Mouse (Mus musculus): Measurements from ENCODE around the gene Gm35549.
"Not testable (repeated sequence)": the region's sequence is repeated elsewhere in the genome, so short reads cannot be mapped to it uniquely, and the experiment has no call there.

Gm35549 gene

GRCm38 (mm10) chr9:122843760-122844159, at the start of gene Gm35549:
Gene Gm35549 (minus strand): TSS chr9:122844035.
- DNase-seq, result no peak

- peak; percentile 66 for DNase-seq
These were observed 42.7 kb upstream of the Gm35549 start for GRCm38 (mm10) chr9:122886372-122887179.

DNA sequence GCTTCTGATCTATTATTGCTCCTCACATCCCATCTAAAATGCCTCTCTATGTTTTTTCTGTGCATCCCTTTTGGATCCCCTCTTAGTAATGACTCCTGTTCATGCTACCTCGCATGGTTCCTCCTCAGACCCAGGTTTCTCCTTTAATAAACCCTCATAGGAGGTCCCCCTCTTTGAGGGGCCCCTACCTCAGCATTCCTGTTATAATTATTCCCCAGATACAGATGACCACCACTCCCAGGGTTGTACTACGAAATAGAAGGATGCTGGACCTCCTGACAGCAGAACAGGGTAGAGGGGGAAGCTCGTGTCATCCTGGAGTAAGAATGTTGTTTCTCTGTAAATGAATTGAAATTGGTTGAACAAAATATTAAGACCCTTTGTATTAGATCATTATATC, 41.5 kb upstream of the Gm35549 start, which contains the start of gene Zkscan7:
TSS of gene Zkscan7 (plus strand) at position 301 of the 400 bp plus-strand sequence.
- no peak for DNase-seq

DNA sequence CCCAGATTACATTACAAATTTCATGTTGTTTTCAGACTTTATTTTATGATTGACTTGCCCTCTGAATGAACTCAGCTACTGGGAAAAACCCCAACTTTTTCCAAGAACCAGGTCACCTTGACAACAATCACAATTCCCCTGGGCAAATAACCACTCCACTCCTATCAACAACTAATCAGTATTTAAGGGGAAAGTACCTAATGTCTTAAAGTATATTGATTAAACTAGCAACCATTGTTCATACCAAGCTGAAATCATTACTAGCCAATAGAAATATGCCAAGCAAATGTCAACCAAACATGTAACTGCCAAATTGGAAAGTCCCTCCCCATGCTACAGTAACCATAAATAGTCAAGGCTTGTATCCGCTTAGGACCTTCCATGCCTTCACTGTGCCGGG, 31.3 kb upstream of the Gm35549 start:
- DNase-seq, result no peak

DNA sequence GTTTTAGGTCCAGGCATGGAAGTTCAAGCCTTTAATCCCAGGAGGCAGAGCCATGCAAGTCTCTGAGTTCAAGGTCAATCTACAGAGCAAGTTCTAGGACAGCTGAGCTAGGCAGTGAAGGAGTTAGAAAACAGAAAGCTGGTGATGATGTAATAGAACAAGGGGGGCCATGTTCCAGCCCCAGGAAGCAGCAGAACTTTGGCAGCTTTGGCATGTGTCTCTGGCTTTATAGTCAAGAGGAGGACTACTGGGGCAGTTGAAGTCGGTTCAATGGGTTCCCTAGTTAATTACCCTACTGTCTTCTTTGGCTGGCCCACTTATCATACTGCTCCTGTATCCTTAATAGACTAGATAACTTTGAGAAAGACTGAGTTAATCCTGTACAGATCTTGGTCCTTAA, 30.8 kb upstream of the Gm35549 start:
- DNase-seq, result no peak

- DNase-seq, result no peak
These were observed 28.8 kb upstream of the Gm35549 start for GRCm38 (mm10) chr9:122872595-122872994.

DNA sequence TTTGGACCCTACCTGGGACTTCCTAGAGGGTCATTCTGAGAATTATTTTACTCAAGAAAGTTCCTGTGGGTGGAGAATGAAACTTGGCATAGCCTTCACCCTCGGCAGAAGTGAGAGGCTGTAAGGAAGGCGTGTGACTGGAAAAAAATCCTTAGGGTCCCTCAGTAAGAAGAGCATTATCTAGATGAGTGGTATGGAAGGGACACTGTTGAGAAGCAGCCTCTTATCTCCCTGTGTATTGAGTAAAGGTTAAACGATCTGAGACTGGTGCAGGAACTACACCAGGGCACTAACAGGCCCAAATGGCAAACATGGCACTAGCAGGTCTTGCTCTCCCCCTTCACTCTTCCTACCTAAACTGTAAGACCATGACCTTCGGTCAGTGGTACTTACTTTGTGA, 22.4 kb upstream of the Gm35549 start:
- DNase-seq, result no peak

- DNase-seq, result peak; percentile 73
These were observed 21.9 kb upstream of the Gm35549 start, which contains the start of gene Zfp445 for GRCm38 (mm10) chr9:122865697-122866166. Gene Zfp445 (minus strand): TSS chr9:122866006.

GRCm38 (mm10) chr9:122864848-122865247, 21.0 kb upstream of the Gm35549 start:
- no peak for DNase-seq

GRCm38 (mm10) chr9:122863731-122864130, 19.9 kb upstream of the Gm35549 start:
- DNase-seq, result no peak

DNA sequence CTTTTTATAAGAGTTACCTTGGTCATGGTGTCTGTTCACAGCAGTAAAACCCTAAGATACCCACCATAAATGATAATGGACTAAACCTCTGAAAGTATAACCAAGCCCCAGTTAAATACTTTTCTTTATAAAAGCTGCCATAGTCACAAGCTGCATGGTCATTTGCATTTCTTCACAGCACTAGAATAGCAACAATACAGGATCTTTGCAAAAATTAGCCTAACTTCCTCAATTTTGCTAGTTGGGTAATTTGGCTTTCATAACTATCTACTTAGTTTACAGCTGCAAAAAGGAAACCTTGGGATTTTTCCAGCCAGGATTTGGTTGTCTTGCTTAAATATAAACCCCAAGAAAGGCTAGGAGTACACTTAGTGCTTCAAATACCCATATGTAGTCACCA, 16.9 kb upstream of the Gm35549 start:
- DNase-seq, result no peak

DNA sequence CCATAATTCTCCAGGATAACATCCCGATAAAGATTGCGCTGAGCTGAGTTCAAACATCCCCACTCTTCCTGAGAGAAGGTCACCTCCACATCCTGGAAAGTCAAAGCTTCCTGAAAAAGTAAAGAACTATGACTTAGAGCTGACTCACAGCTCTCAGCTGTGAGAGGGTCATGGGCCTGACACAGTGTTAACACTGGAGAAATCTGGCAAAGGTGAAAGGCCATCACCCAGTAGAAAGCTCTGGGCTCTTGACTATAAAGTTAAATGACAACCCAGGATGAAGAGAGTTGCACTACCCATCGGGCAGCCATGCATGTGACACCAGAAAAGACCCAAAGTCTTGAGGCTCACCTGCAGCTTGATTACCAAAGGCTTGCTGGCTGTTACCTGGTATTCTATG, 12.9 kb upstream of the Gm35549 start:
- DNase-seq, result no peak

- no peak for DNase-seq
These were observed 11.8 kb upstream of the Gm35549 start for GRCm38 (mm10) chr9:122855617-122856016.

- DNase-seq, result not testable (repeated sequence)
These were observed 11.3 kb upstream of the Gm35549 start for GRCm38 (mm10) chr9:122855141-122855540.

DNA sequence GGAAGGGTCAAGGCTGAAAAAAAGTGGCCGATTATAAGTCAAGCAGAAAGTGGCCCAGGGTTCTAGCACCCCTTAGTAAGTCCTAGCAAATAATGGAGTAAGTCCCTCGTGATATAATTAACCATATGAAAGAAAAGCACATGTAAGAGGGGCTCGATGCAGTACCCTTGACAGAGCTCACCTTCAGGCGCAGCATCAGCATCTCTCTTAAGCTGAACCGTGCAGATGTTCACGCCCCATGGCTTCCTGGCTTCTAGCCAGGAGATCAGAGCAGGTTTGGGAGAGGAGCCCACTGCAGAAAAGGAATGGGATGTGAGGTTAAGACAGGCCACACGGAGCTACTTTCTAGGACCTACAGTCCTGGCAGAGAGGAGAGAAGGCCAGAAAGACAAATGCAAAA, 10.7 kb upstream of the Gm35549 start:
- no peak for DNase-seq

DNA sequence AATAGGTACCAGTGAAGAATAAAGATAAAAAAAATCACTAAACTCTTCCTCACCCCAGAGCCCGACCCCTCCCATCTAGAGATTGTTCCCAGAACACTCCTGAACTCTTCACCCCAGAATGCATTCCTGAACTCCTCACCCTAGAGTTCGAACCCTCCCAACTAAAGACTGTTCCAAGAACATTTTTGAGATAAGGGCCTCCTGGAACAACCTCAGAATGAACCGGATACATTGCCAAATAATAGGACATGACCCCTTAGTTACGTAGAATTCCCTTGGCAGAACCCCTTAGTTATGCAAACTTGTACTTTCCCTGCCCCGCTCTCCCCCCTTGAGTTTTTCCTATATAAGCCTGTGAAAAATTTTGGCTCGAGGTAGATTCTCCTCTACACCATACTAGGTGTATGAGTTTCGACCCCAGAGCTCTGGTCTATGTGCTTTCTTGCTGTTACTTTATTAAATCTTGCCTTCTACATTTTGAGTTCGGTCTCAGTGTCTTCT, 4.0 kb upstream of the Gm35549 start:
- DNase-seq, result not testable (repeated sequence)

GRCm38 (mm10) chr9:122846156-122846555, 2.3 kb upstream of the Gm35549 start:
- DNase-seq, result peak; percentile 28

- no peak for DNase-seq
These were observed 1.8 kb upstream of the Gm35549 start for GRCm38 (mm10) chr9:122845621-122846020.

DNA sequence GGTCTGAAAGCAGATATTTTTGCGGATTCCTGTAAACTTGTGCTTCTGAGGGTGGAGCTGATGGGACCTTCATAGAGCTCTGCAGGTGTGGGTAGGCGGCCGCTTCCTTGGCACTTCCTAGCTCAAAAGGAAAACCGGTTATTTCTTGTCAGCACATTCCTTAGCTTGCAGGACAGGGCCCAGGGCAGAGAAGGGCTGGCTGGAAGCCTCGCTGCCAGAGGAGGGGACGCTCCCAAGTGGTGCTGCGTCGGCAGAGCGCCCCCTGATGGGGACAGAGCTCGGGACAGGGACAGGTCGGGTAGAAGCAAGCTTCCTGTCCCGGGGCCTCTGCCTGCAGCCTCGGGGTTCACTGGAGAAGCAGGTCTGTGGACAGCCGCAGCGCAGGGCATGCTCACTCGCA, 6.2 kb downstream of the Gm35549 start:
- DNase-seq, result peak; percentile 26

DNA sequence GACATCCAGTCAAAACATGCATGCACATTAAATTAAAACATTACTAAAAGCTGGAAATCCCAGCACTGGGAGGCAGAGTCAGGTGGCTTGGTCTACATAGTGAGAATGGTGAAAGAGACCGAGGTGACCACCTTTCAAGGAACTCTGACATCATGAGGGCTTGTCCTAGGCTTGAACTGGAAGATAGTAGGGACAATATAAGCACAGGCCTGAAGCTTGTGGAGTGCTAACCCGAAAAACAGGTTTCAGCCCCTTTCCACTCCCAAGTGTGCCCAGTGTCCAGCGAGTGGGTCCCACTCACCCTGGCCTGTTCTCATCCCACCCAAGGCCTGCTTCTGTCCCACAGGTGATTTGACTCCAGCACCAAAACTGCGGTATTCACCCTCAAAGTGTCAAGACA, 6.6 kb downstream of the Gm35549 start:
- no peak for DNase-seq

GRCm38 (mm10) chr9:122836790-122837189, 7.0 kb downstream of the Gm35549 start:
- peak; percentile 74 for DNase-seq

- DNase-seq, result no peak
These were observed 7.7 kb downstream of the Gm35549 start for GRCm38 (mm10) chr9:122836126-122836525.

- no peak for DNase-seq
These were observed 13.9 kb downstream of the Gm35549 start for GRCm38 (mm10) chr9:122829826-122830380.

- DNase-seq, result no peak
These were observed 17.1 kb downstream of the Gm35549 start for GRCm38 (mm10) chr9:122826743-122827142.
